Comparison of ENCODE assay signal across 21 mouse cellular contexts in the genomic region with DNA sequence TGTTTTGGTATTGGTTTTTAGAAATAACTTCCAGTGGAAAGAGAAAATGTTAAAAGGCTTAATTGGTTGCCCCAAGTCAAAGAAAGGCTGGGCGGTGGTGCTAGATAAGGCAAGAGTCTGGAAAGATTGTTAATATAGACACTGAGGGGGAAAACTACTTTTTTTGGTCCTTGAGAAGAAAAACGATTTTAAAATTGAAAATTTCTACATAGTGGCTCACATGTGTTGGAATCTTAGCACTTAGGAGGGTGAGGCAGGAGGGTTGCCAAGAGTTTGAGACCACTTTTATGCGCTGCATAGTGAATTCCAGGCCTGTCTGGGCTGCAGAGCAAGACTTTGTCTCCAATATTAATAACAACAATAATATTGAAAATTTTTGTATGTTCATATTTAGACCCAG. TPM values are rescaled to one million over a fixed set of nuclear protein-coding genes. Genes with fewer than 3 reads are reported as not detected.
DNase-seq lines count a peak whose midpoint lies in the region; ATAC-seq lines count a peak whose summit lies in the region.
"Had no signal": no experiment of that assay in that cellular context is flagged by ENCODE, and none has a peak within 500 bp of the region (broad histone marks: within the 10 kb centered on the region; RNA-seq: fewer than 3 reads in every experiment).

No protein-coding gene starts in this region.

- H3K9ac ChIP-seq in embryonic facial prominence, embryonic 11.5 days (replicated peaks; ENCODE audit: low read length): no peak overlapping the region
- H3K9ac ChIP-seq in heart, embryonic 14.5 days (ENCODE audit: low read length): peak overlapping the region; percentile 89
- H3K9ac ChIP-seq in lung, embryonic 15.5 days: peak overlapping the region; percentile 60
- peak overlapping the region; percentile 86 for H3K9ac ChIP-seq in limb, embryonic 11.5 days (ENCODE audit: low read length)
- H3K9ac ChIP-seq in forebrain, embryonic 13.5 days: no peak overlapping the region
- H3K9ac ChIP-seq: forebrain, embryonic 12.5 days; hindbrain, embryonic 12.5 days; neural tube, embryonic 13.5 days had no signal

- WGBS in embryonic facial prominence, embryonic 11.5 days: 8% methylated on average over 3 of the region's 3 CpGs
- WGBS in embryonic facial prominence, embryonic 10.5 days: 12% methylated on average over 3 of the region's 3 CpGs
- 27% methylated on average over 3 of the region's 3 CpGs for WGBS in heart, embryonic 14.5 days
- WGBS in lung, embryonic 15.5 days: 15% methylated on average over 3 of the region's 3 CpGs
- 6% methylated on average over 3 of the region's 3 CpGs for WGBS in limb, embryonic 11.5 days
- WGBS in forebrain, embryonic 13.5 days: 1% methylated on average over 3 of the region's 3 CpGs

- H3K27ac ChIP-seq in embryonic facial prominence, embryonic 11.5 days (replicated peaks; ENCODE audit: low read depth, low read length): no peak overlapping the region
- no peak overlapping the region for H3K27ac ChIP-seq in embryonic facial prominence, embryonic 10.5 days (replicated peaks)
- peak overlapping the region in 1 of 2 experiments; percentile 90; a peak in 2 of 4 replicates for H3K27ac ChIP-seq in heart, embryonic 14.5 days (replicated peaks in 1 of 2; ENCODE audit: control insufficient read depth in 1 of 2, insufficient read depth in 1 of 2, low read depth in 2 of 2, low read length in 2 of 2)
- H3K27ac ChIP-seq in lung, embryonic 15.5 days: peak overlapping the region; percentile 79
- peak overlapping the region; percentile 98 for H3K27ac ChIP-seq in limb, embryonic 11.5 days (replicated peaks; ENCODE audit: low read depth, low read length)
- no peak overlapping the region for H3K27ac ChIP-seq in forebrain, embryonic 13.5 days
- H3K27ac ChIP-seq: forebrain, embryonic 12.5 days; hindbrain, embryonic 12.5 days; macrophage; midbrain, embryonic 10.5 days; neural tube, embryonic 13.5 days had no signal

- H3K4me2 ChIP-seq in embryonic facial prominence, embryonic 11.5 days (ENCODE audit: low read depth, low read length): no peak overlapping the region
- peak overlapping the region; percentile 66 for H3K4me2 ChIP-seq in heart, embryonic 14.5 days (ENCODE audit: low read length)
- H3K4me2 ChIP-seq in lung, embryonic 15.5 days: peak overlapping the region; percentile 59
- H3K4me2 ChIP-seq in limb, embryonic 11.5 days (ENCODE audit: low read depth, severe bottlenecking): peak overlapping the region; percentile 60
- H3K4me2 ChIP-seq in forebrain, embryonic 13.5 days: no peak overlapping the region
- H3K4me2 ChIP-seq: forebrain, embryonic 12.5 days; hindbrain, embryonic 12.5 days; neural tube, embryonic 13.5 days had no signal

- no peaks in the 10 kb centered on the region for H3K36me3 ChIP-seq in embryonic facial prominence, embryonic 11.5 days (replicated peaks; ENCODE audit: control insufficient read depth, insufficient read depth, low read depth, low read length)
- H3K36me3 ChIP-seq in embryonic facial prominence, embryonic 10.5 days (replicated peaks): no peaks in the 10 kb centered on the region
- peaks cover 17% of the 10 kb centered on the region for H3K36me3 ChIP-seq in heart, embryonic 14.5 days (ENCODE audit: control insufficient read depth, insufficient read depth, low read length)
- H3K36me3 ChIP-seq in lung, embryonic 15.5 days: no peaks in the 10 kb centered on the region
- 0 out of 2 replicates have a peak, but pooled peaks cover 2% of the 10 kb centered on the region for H3K36me3 ChIP-seq in limb, embryonic 11.5 days (ENCODE audit: control insufficient read depth, insufficient read depth, low read length)
- H3K36me3 ChIP-seq in forebrain, embryonic 13.5 days (ENCODE audit: poor library complexity, severe bottlenecking): no peaks in the 10 kb centered on the region
- H3K36me3 ChIP-seq: forebrain, embryonic 12.5 days; hindbrain, embryonic 12.5 days; midbrain, embryonic 10.5 days; neural tube, embryonic 13.5 days had no signal

- H3K4me1 ChIP-seq in embryonic facial prominence, embryonic 11.5 days (ENCODE audit: control insufficient read depth, insufficient read depth, low read length): no peaks in the 10 kb centered on the region
- H3K4me1 ChIP-seq in embryonic facial prominence, embryonic 10.5 days: peaks cover 12% of the 10 kb centered on the region
- peaks cover 22 to 27% of the 10 kb centered on the region in 2 experiments for H3K4me1 ChIP-seq in heart, embryonic 14.5 days (ENCODE audit: control insufficient read depth in 2 of 2, insufficient read depth in 2 of 2, low read length in 2 of 2)
- H3K4me1 ChIP-seq in lung, embryonic 15.5 days: no peaks in the 10 kb centered on the region
- H3K4me1 ChIP-seq in limb, embryonic 11.5 days (ENCODE audit: control insufficient read depth, insufficient read depth, low read length): 0 out of 2 replicates have a peak, but pooled peaks cover 4% of the 10 kb centered on the region
- H3K4me1 ChIP-seq in forebrain, embryonic 13.5 days: no peaks in the 10 kb centered on the region
- H3K4me1 ChIP-seq: neural tube, embryonic 13.5 days had no signal

- ATAC-seq in embryonic facial prominence, embryonic 11.5 days (replicated peaks; ENCODE audit: insufficient number of reproducible peaks, low FRiP score, low TSS enrichment, low read depth): no peak
- ATAC-seq in heart, embryonic 14.5 days (ENCODE audit: insufficient number of reproducible peaks, insufficient read depth, low FRiP score, low read depth): no peak
- ATAC-seq in lung, embryonic 15.5 days (ENCODE audit: borderline replicate concordance, extremely low read depth, low FRiP score, low TSS enrichment): no peak
- no peak for ATAC-seq in limb, embryonic 11.5 days (ENCODE audit: insufficient number of reproducible peaks, low FRiP score, low TSS enrichment, low read depth)
- no peak for ATAC-seq in forebrain, embryonic 13.5 days
- ATAC-seq: CD4-positive, CD25-positive, alpha-beta regulatory T cell, adult 4 months; Patski had no signal

- H3K4me3 ChIP-seq in embryonic facial prominence, embryonic 11.5 days (ENCODE audit: low read depth, low read length): no peak overlapping the region
- no peak overlapping the region for H3K4me3 ChIP-seq in embryonic facial prominence, embryonic 10.5 days
- H3K4me3 ChIP-seq in heart, embryonic 14.5 days (ENCODE audit: control insufficient read depth in 1 of 2, insufficient read depth in 1 of 2, low read depth in 1 of 2, low read length in 2 of 2): peak overlapping the region; percentile 20 to 65; a peak in 3 of 4 replicates
- peak overlapping the region; percentile 55 for H3K4me3 ChIP-seq in lung, embryonic 15.5 days
- peak overlapping the region; percentile 63 for H3K4me3 ChIP-seq in limb, embryonic 11.5 days (ENCODE audit: low read depth, low read length)
- H3K4me3 ChIP-seq in forebrain, embryonic 13.5 days: no peak overlapping the region
- H3K4me3 ChIP-seq: forebrain, embryonic 12.5 days; hindbrain, embryonic 12.5 days; midbrain, embryonic 10.5 days; neural tube, embryonic 13.5 days had no signal

- H3K9me3 ChIP-seq in embryonic facial prominence, embryonic 11.5 days (replicated peaks; ENCODE audit: control insufficient read depth, low read length): no peaks in the 10 kb centered on the region
- no peaks in the 10 kb centered on the region for H3K9me3 ChIP-seq in embryonic facial prominence, embryonic 10.5 days
- H3K9me3 ChIP-seq in heart, embryonic 14.5 days (ENCODE audit: control insufficient read depth, low read length): no peaks in the 10 kb centered on the region
- no peaks in the 10 kb centered on the region for H3K9me3 ChIP-seq in lung, embryonic 15.5 days
- H3K9me3 ChIP-seq in limb, embryonic 11.5 days (ENCODE audit: control insufficient read depth, low read length): no peaks in the 10 kb centered on the region
- no peaks in the 10 kb centered on the region for H3K9me3 ChIP-seq in forebrain, embryonic 13.5 days (replicated peaks)
- H3K9me3 ChIP-seq: forebrain, embryonic 12.5 days; hindbrain, embryonic 12.5 days; midbrain, embryonic 10.5 days; neural tube, embryonic 13.5 days had no signal

- peaks cover 85% of the 10 kb centered on the region for H3K27me3 ChIP-seq in embryonic facial prominence, embryonic 11.5 days (ENCODE audit: control insufficient read depth, insufficient read depth, low read length)
- H3K27me3 ChIP-seq in embryonic facial prominence, embryonic 10.5 days (replicated peaks; ENCODE audit: low read depth, poor library complexity, severe bottlenecking): peaks cover 100% of the 10 kb centered on the region
- peaks cover 15% of the 10 kb centered on the region for H3K27me3 ChIP-seq in heart, embryonic 14.5 days (ENCODE audit: control insufficient read depth, insufficient read depth, low read length)
- peaks cover 83% of the 10 kb centered on the region for H3K27me3 ChIP-seq in lung, embryonic 15.5 days
- H3K27me3 ChIP-seq in limb, embryonic 11.5 days (ENCODE audit: control insufficient read depth, insufficient read depth, low read length): peaks cover 72% of the 10 kb centered on the region
- H3K27me3 ChIP-seq in forebrain, embryonic 13.5 days: peaks cover 100% of the 10 kb centered on the region

- peak; percentile 10 for DNase-seq in embryonic facial prominence, embryonic 11.5 days (ENCODE audit: low spot score)
- DNase-seq in embryonic facial prominence, embryonic 10.5 days (ENCODE audit: low spot score): no peak
- no peak for DNase-seq in heart, adult 11 months
- no peak for DNase-seq in lung, postnatal 36 days
- no peak for DNase-seq in limb, embryonic 11.5 days (ENCODE audit: low spot score)
- DNase-seq: adrenal gland, postnatal 10 days; cerebellum, adult 11 months; gastrocnemius, postnatal 14 days; kidney, adult 2 months; kidney, postnatal 10 days had no signal

RNA-seq across cellular contexts. Expression of gene Tbx5, which starts 5.4 kb away (rescaled TPM):
- polyA plus RNA-seq in embryonic facial prominence, embryonic 11.5 days (2014; fragmentation: Nextera tagmentation; extraction: Ambion mirVana): 0.55 and 0.71 TPM in 2 replicates
- 0.45 and 0.98 TPM in 2 replicates for polyA plus RNA-seq in embryonic facial prominence, embryonic 10.5 days (2016; fragmentation: Nextera tagmentation; extraction: Ambion mirVana)
- 33.1 and 39.2 TPM in 2 replicates for polyA plus RNA-seq in heart, embryonic 14.5 days (2014; fragmentation: Nextera tagmentation; extraction: Ambion mirVana)
- 50.1 and 55.7 TPM in 2 replicates for polyA plus RNA-seq in lung, embryonic 15.5 days (2015; fragmentation: Nextera tagmentation; extraction: Ambion mirVana)
- 34.3 and 40.5 TPM in 2 replicates for polyA plus RNA-seq in limb, embryonic 11.5 days (2014; fragmentation: Nextera tagmentation; extraction: Ambion mirVana)
- 0.05 and 0.08 TPM in 2 replicates for polyA plus RNA-seq in forebrain, embryonic 13.5 days (2015; fragmentation: Nextera tagmentation; extraction: Ambion mirVana)
- polyA plus RNA-seq: CD4-positive, CD25-positive, alpha-beta regulatory T cell, adult 4 months; macrophage; Patski; small intestine, adult 2 months had no signal

Comparison
In these comparisons a context has a peak if more than half of its experiments do, and no peak if none do; other contexts are left out.
1. H3K27ac ChIP-seq: peak in lung, embryonic 15.5 days (single experiment) and limb, embryonic 11.5 days (single experiment); none in embryonic facial prominence, embryonic 11.5 days (single experiment), embryonic facial prominence, embryonic 10.5 days (single experiment) and forebrain, embryonic 13.5 days (single experiment).
2. H3K4me2 ChIP-seq: peak in heart, embryonic 14.5 days (single experiment), lung, embryonic 15.5 days (single experiment) and limb, embryonic 11.5 days (single experiment); none in embryonic facial prominence, embryonic 11.5 days (single experiment) and forebrain, embryonic 13.5 days (single experiment).
3. H3K4me3 ChIP-seq: peak in heart, embryonic 14.5 days (2 of 2), lung, embryonic 15.5 days (single experiment) and limb, embryonic 11.5 days (single experiment); none in embryonic facial prominence, embryonic 11.5 days (single experiment), embryonic facial prominence, embryonic 10.5 days (single experiment) and forebrain, embryonic 13.5 days (single experiment).
4. H3K9ac ChIP-seq: peak in heart, embryonic 14.5 days (single experiment), lung, embryonic 15.5 days (single experiment) and limb, embryonic 11.5 days (single experiment); none in embryonic facial prominence, embryonic 11.5 days (single experiment) and forebrain, embryonic 13.5 days (single experiment).
5. RNA of gene Tbx5, which starts 5.4 kb away (polyA plus RNA-seq): 50.1 to 55.7 TPM in lung, embryonic 15.5 days, 33.1 to 39.2 TPM in heart, embryonic 14.5 days and 34.3 to 40.5 TPM in limb, embryonic 11.5 days; 0.55 to 0.71 TPM in embryonic facial prominence, embryonic 11.5 days, 0.45 to 0.98 TPM in embryonic facial prominence, embryonic 10.5 days and 0.05 to 0.08 TPM in forebrain, embryonic 13.5 days; every median in the first group is over 10 times any median in the second.